Mouse (Mus musculus) CH12.LX (cell line): ENCODE data around the gene Baz2b. TPM values are rescaled to one million over a fixed set of nuclear protein-coding genes. Genes with fewer than 3 reads are reported as not detected.
A peak's percentile ranks its signal among the peaks of the same experiment; 100 is the strongest.

Experiments
- DNase-seq: peaks from one replicate; pipeline ENCODE4 v3.0.0-alpha.2; 2013; ENCODE audit errors: extremely low read depth
- H3K27ac ChIP-seq: 2 replicates; pipeline ENCODE4 v1.5.1; 2012; ENCODE audit warnings: low read depth, mild to moderate bottlenecking, control low read depth, moderate library complexity; ENCODE audit not compliant: insufficient read depth
- H3K27me3 ChIP-seq: replicated peaks from 2 replicates; pipeline ENCODE3; 2012; ENCODE audit warnings: inconsistent platforms
- H3K36me3 ChIP-seq, 2 experiments: replicated peaks in 1 of 2; 2 replicates each; pipeline versions ENCODE3 to v1.6.1; 2012; ENCODE audit warnings: inconsistent platforms in 1 of 2, low read length in 1 of 2, mild to moderate bottlenecking in 1 of 2, mixed read lengths in 1 of 2, moderate library complexity in 1 of 2; ENCODE audit not compliant: control insufficient read depth in 1 of 2, insufficient read depth in 1 of 2
- H3K4me1 ChIP-seq, 2 experiments: 2 replicates each; pipeline ENCODE4 v1.6.1; 2012; ENCODE audit warnings: inconsistent platforms in 1 of 2, moderate library complexity in 1 of 2; ENCODE audit not compliant: insufficient read depth in 2 of 2, control insufficient read depth in 1 of 2
- H3K4me2 ChIP-seq: 2 replicates; pipeline ENCODE4 v1.6.1; 2012; ENCODE audit warnings: low read depth, mild to moderate bottlenecking, control low read depth; ENCODE audit not compliant: poor library complexity, insufficient read depth, severe bottlenecking
- H3K4me3 ChIP-seq, 3 experiments: fragments of 150-350 bp in 1 of 3; sonication (generic) in 1 of 3; replicated peaks in 1 of 3; 2 replicates each; pipeline versions ENCODE3 to v1.5.1; 2011 to 2012; ENCODE audit warnings: low read depth in 2 of 3, low read length in 2 of 3, mild to moderate bottlenecking in 2 of 3, moderate library complexity in 2 of 3, control low read depth in 1 of 3, improper control_type of control experiment in 1 of 3, inconsistent platforms in 1 of 3, mixed read lengths in 1 of 3; ENCODE audit not compliant: poor library complexity in 1 of 3
- H3K79me2 ChIP-seq: replicated peaks from 2 replicates; pipeline ENCODE4 v1.6.1; 2012; ENCODE audit warnings: mild to moderate bottlenecking, moderate library complexity; ENCODE audit not compliant: control insufficient read depth, poor library complexity, insufficient read depth, severe bottlenecking; ENCODE audit errors: extremely low read depth
- H3K9ac ChIP-seq: 2 replicates; pipeline ENCODE4 v1.6.1; 2012; ENCODE audit warnings: low read depth, mild to moderate bottlenecking, control low read depth, moderate library complexity; ENCODE audit not compliant: insufficient read depth
- H3K9me3 ChIP-seq: replicated peaks from 2 replicates; pipeline ENCODE3; 2012; ENCODE audit warnings: low read length, inconsistent platforms, mixed read lengths
- BHLHE40 ChIP-seq: IDR thresholded peaks from 2 replicates; pipeline ENCODE4 v1.6.1; 2011; ENCODE audit warnings: mild to moderate bottlenecking, low read depth, low read length, improper control_type of control experiment
- CHD1 ChIP-seq: IDR thresholded peaks from 2 replicates; pipeline ENCODE4 v1.6.1; 2012; ENCODE audit warnings: low read depth, low read length, improper control_type of control experiment, inconsistent platforms
- CHD2 ChIP-seq: IDR thresholded peaks from 2 replicates; pipeline ENCODE4 v1.6.1; 2011; ENCODE audit warnings: low read length, improper control_type of control experiment
- CTCF ChIP-seq, 2 experiments: IDR thresholded peaks in 1 of 2; conservative IDR thresholded peaks in 1 of 2; 2 replicates each; pipeline ENCODE4 v1.5.1; 2011 to 2012; ENCODE audit warnings: low read depth in 2 of 2, low read length in 2 of 2, improper control_type of control experiment in 1 of 2, inconsistent platforms in 1 of 2, mild to moderate bottlenecking in 1 of 2, moderate library complexity in 1 of 2
- E2F4 ChIP-seq: IDR thresholded peaks from 2 replicates; pipeline ENCODE4 v1.6.1; 2011; ENCODE audit warnings: low read depth, low read length, improper control_type of control experiment; ENCODE audit not compliant: insufficient replicate concordance
- ELF1 ChIP-seq: IDR thresholded peaks from 2 replicates; pipeline ENCODE4 v1.6.1; 2014; ENCODE audit warnings: low read depth, mild to moderate bottlenecking, inconsistent platforms, low read length, improper control_type of control experiment
- EP300 ChIP-seq: IDR thresholded peaks from 2 replicates; pipeline ENCODE4 v1.6.1; 2011; ENCODE audit warnings: low read length, improper control_type of control experiment
- ETS1 ChIP-seq: conservative IDR thresholded peaks from 2 replicates; pipeline ENCODE4 v1.6.1; 2012; ENCODE audit warnings: low read depth, mild to moderate bottlenecking, inconsistent platforms, low read length, improper control_type of control experiment, moderate library complexity
- GABPA ChIP-seq: IDR thresholded peaks from 2 replicates; pipeline ENCODE4 v1.6.1; 2012; ENCODE audit warnings: low read depth, low read length, improper control_type of control experiment, inconsistent platforms; ENCODE audit not compliant: insufficient replicate concordance
- HCFC1 ChIP-seq: IDR thresholded peaks from 2 replicates; pipeline ENCODE4 v1.6.1; 2012; ENCODE audit warnings: low read depth, mild to moderate bottlenecking, inconsistent platforms, low read length, improper control_type of control experiment
- IRF4 ChIP-seq: IDR thresholded peaks from 2 replicates; pipeline ENCODE4 v1.6.1; 2014; ENCODE audit warnings: low read depth, mild to moderate bottlenecking, inconsistent platforms, low read length, improper control_type of control experiment
- JUN ChIP-seq: IDR thresholded peaks from 2 replicates; pipeline ENCODE4 v1.6.1; 2011; ENCODE audit warnings: low read depth, mild to moderate bottlenecking, low read length, improper control_type of control experiment, moderate library complexity; ENCODE audit not compliant: insufficient read depth
- JUND ChIP-seq: conservative IDR thresholded peaks from 2 replicates; pipeline ENCODE4 v1.6.1; 2011; ENCODE audit warnings: low read depth, low read length, improper control_type of control experiment
- KAT2A ChIP-seq: IDR thresholded peaks from 2 replicates; pipeline ENCODE4 v1.6.1; 2012; ENCODE audit warnings: low read length, improper control_type of control experiment, inconsistent platforms; ENCODE audit not compliant: insufficient replicate concordance
- MAFK ChIP-seq: IDR thresholded peaks from 2 replicates; pipeline ENCODE4 v1.6.1; 2011; ENCODE audit warnings: low read length, improper control_type of control experiment; ENCODE audit not compliant: insufficient replicate concordance
- MAX ChIP-seq: IDR thresholded peaks from 2 replicates; pipeline ENCODE4 v1.6.1; 2011; ENCODE audit warnings: low read length, improper control_type of control experiment
- MAZ ChIP-seq: IDR thresholded peaks from 2 replicates; pipeline ENCODE4 v1.6.1; 2012; ENCODE audit warnings: low read depth, mild to moderate bottlenecking, inconsistent platforms, low read length, improper control_type of control experiment, moderate library complexity
- MEF2A ChIP-seq: IDR thresholded peaks from 2 replicates; pipeline ENCODE4 v1.6.1; 2014; ENCODE audit warnings: low read depth, mild to moderate bottlenecking, inconsistent platforms, low read length, improper control_type of control experiment, borderline replicate concordance
- MXI1 ChIP-seq: IDR thresholded peaks from 2 replicates; pipeline ENCODE4 v1.6.1; 2011; ENCODE audit warnings: mild to moderate bottlenecking, low read depth, low read length, improper control_type of control experiment
- MYC ChIP-seq: IDR thresholded peaks from 2 replicates; pipeline ENCODE4 v1.6.1; 2011; ENCODE audit warnings: low read depth, mild to moderate bottlenecking, improper control_type of control experiment, low read length
- NELFE ChIP-seq: IDR thresholded peaks from 2 replicates; pipeline ENCODE4 v1.6.1; 2011; ENCODE audit warnings: low read depth, low read length, improper control_type of control experiment
- NRF1 ChIP-seq: IDR thresholded peaks from 2 replicates; pipeline ENCODE4 v1.6.1; 2014; ENCODE audit warnings: low read depth, mild to moderate bottlenecking, inconsistent platforms, low read length, improper control_type of control experiment, moderate library complexity
- PAX5 ChIP-seq: IDR thresholded peaks from 2 replicates; pipeline ENCODE4 v1.6.1; 2012; ENCODE audit warnings: low read length, inconsistent platforms, mixed read lengths
- POLR2A ChIP-seq: IDR thresholded peaks from 2 replicates; pipeline ENCODE4 v1.6.1; 2011; ENCODE audit warnings: low read depth, mild to moderate bottlenecking, improper control_type of control experiment, low read length
- POLR2AphosphoS2 ChIP-seq: IDR thresholded peaks from 2 replicates; pipeline ENCODE4 v1.6.1; 2011; ENCODE audit warnings: low read depth, low read length, improper control_type of control experiment
- RAD21 ChIP-seq: IDR thresholded peaks from 2 replicates; pipeline ENCODE4 v1.6.1; 2011; ENCODE audit warnings: low read depth, mild to moderate bottlenecking, low read length, improper control_type of control experiment, moderate library complexity
- RCOR1 ChIP-seq: conservative IDR thresholded peaks from 2 replicates; pipeline ENCODE4 v1.6.1; 2012; ENCODE audit warnings: low read depth, mild to moderate bottlenecking, inconsistent platforms, low read length, improper control_type of control experiment
- SIN3A ChIP-seq: IDR thresholded peaks from 2 replicates; pipeline ENCODE4 v1.6.1; 2012; ENCODE audit warnings: low read length, improper control_type of control experiment, inconsistent platforms
- SMC3 ChIP-seq: IDR thresholded peaks from 2 replicates; pipeline ENCODE4 v1.6.1; 2011; ENCODE audit warnings: low read depth, low read length, improper control_type of control experiment
- TBP ChIP-seq: conservative IDR thresholded peaks from 2 replicates; pipeline ENCODE4 v1.6.1; 2011; ENCODE audit warnings: low read depth, low read length, improper control_type of control experiment
- TCF12 ChIP-seq: IDR thresholded peaks from 2 replicates; pipeline ENCODE4 v1.6.1; 2014; ENCODE audit warnings: low read depth, mild to moderate bottlenecking, inconsistent platforms, low read length, improper control_type of control experiment
- UBTF ChIP-seq: IDR thresholded peaks from 2 replicates; pipeline ENCODE4 v1.6.1; 2012; ENCODE audit warnings: low read depth, mild to moderate bottlenecking, inconsistent platforms, low read length, improper control_type of control experiment, moderate library complexity
- USF1 ChIP-seq: IDR thresholded peaks from 2 replicates; pipeline ENCODE4 v1.6.1; 2014; ENCODE audit warnings: low read depth, mild to moderate bottlenecking, inconsistent platforms, low read length, improper control_type of control experiment
- USF2 ChIP-seq: conservative IDR thresholded peaks from 2 replicates; pipeline ENCODE4 v1.6.1; 2011; ENCODE audit warnings: low read depth, low read length, improper control_type of control experiment
- ZC3H11A ChIP-seq: IDR thresholded peaks from 2 replicates; pipeline ENCODE4 v1.6.1; 2012; ENCODE audit warnings: low read depth, mild to moderate bottlenecking, inconsistent platforms, low read length, improper control_type of control experiment
- ZKSCAN1 ChIP-seq: IDR thresholded peaks from 2 replicates; pipeline ENCODE4 v1.6.1; 2012; ENCODE audit warnings: low read depth, inconsistent platforms, low read length, improper control_type of control experiment, borderline replicate concordance
- ZMIZ1 ChIP-seq: IDR thresholded peaks from 2 replicates; pipeline ENCODE4 v1.6.1; 2012; ENCODE audit warnings: low read depth, mild to moderate bottlenecking, inconsistent platforms, low read length, improper control_type of control experiment
- ZNF384 ChIP-seq: IDR thresholded peaks from 2 replicates; pipeline ENCODE4 v1.6.1; 2012; ENCODE audit warnings: low read depth, low read length, improper control_type of control experiment, inconsistent platforms
- dilution Hi-C: fragments of 300-500 bp; cut with MboI; formaldehyde crosslinking; loops from 2 replicates; pipeline ENCODE4 v1.14.3; 2020; ENCODE audit warnings: low sequenced_read_pairs; ENCODE audit not compliant: extremely low pct_unique_long_range_greater_than_20kb, extremely low pct_ligation_motif_present
- in situ Hi-C: fragments of 300-500 bp; cut with MboI; formaldehyde crosslinking; loops from 3 replicates; pipeline ENCODE4 v1.14.3; 2019; ENCODE audit warnings: low sequenced_read_pairs, low pct_ligation_motif_present, low pct_unique_long_range_greater_than_20kb, mixed read lengths
- polyA plus RNA-seq: library from polyadenylated mRNA; unstranded; fragments of >175 nt; gene quantifications from 2 replicates; pipeline ENCODE4 v1.2.1, GENCODE M21; 2012; ENCODE audit warnings: low read depth; ENCODE audit not compliant: insufficient read length
- total RNA-seq, 2 experiments: library from RNA; depleted of rRNA; stranded (reverse); fragments of 300-350 nt in 1 of 2; fragments of >200 nt in 1 of 2; gene quantifications; 2 replicates each; pipeline ENCODE4 v1.2.3; 2012 to 2014

The Baz2b gene
- total and polyA plus RNA-seq, 3 experiments, result 17.3 to 36.3 (median 31.9) TPM

- in situ Hi-C loops (no loop called here), dilution Hi-C loops (no loop called here)
- H3K4me1 ChIP-seq, result peaks cover 3 to 45% of the 10 kb centered on the region in 2 experiments; a peak in 3 of 4 replicates
- no peaks in the 10 kb centered on the region for H3K79me2 ChIP-seq
- peak overlapping the region; percentile 69 for H3K4me2 ChIP-seq
- TF ChIP-seq UBTF (0 out of 2 replicates have a peak, but pooled peaks have one; percentile 27), HCFC1 (0 out of 2 replicates have a peak, but pooled peaks have one; percentile 17), MAFK (peak; percentile 63; the same call in 1 of the 2 replicates), JUN (no peak), ZMIZ1 (no peak), USF2 (no peak), ELF1 (no peak), TBP (no peak), MAX (no peak; the same call in none of the 2 replicates), MEF2A (no peak), CHD2 (no peak), PAX5 (no peak), NELFE (peak; percentile 41; the same call in 1 of the 2 replicates), MAZ (no peak), IRF4 (0 out of 2 replicates have a peak, but pooled peaks have one; percentile 13), RCOR1 (peak; percentile 21; the same call in 1 of the 2 replicates), E2F4 (no peak), ZKSCAN1 (no peak), EP300 (peak; percentile 37; the same call in 1 of the 2 replicates), MYC (no peak), SMC3 (no peak; the same call in 1 of the 2 replicates), NRF1 (no peak), ETS1 (peak; percentile 50; the same call in 1 of the 2 replicates), CTCF (conservative IDR thresholded peaks at IDR 0.05 in 1 of 2, IDR thresholded peaks at IDR 0.05 in 1 of 2; ENCODE audit: low read depth in 2 of 2, low read length in 2 of 2) (peak in 1 of 2 experiments; percentile 26; a peak in 1 of 4 replicates), MXI1 (peak; percentile 64; the same call in 1 of the 2 replicates), USF1 (no peak), SIN3A (peak; percentile 50; the same call in 1 of the 2 replicates), POLR2A (no peak; the same call in 1 of the 2 replicates), KAT2A (no peak), POLR2AphosphoS2 (peak; percentile 36; the same call in 1 of the 2 replicates), ZNF384 (0 out of 2 replicates have a peak, but pooled peaks have one; percentile 10), JUND (peak; percentile 13; the same call in 1 of the 2 replicates), ZC3H11A (no peak), GABPA (no peak), CHD1 (peak; percentile 67; the same call in 1 of the 2 replicates), RAD21 (no peak; the same call in 1 of the 2 replicates), TCF12 (peak; percentile 16; the same call in 1 of the 2 replicates), BHLHE40 (no peak)
- H3K9me3 ChIP-seq, result peaks cover 11% of the 10 kb centered on the region
- peak overlapping the region in 2 of 3 experiments; percentile 8 to 23 for H3K4me3 ChIP-seq
- no peaks in the 10 kb centered on the region for H3K36me3 ChIP-seq
- DNase-seq, result peak; percentile 86
- H3K27me3 ChIP-seq, result no peaks in the 10 kb centered on the region
- no peak overlapping the region for H3K9ac ChIP-seq
- H3K27ac ChIP-seq, result peak overlapping the region; percentile 67
Measured at GRCm38 (mm10) chr2:60171786-60172530, 37.7 kb downstream of the Baz2b start.
